Mouse (Mus musculus) monocyte, adult 59 days (primary cell): ENCODE results near the gene Slco3a1. TPM values are rescaled to one million over a fixed set of nuclear protein-coding genes. Genes with fewer than 3 reads are reported as not detected.

Experiments
- total RNA-seq, 2 experiments: library from RNA; stranded (reverse); gene quantifications; one replicate each; pipeline ENCODE4 v1.2.4; 2023

The Slco3a1 gene
- total RNA-seq = 10 to 100 TPM; 19.1 to 21.0 TPM

DNA sequence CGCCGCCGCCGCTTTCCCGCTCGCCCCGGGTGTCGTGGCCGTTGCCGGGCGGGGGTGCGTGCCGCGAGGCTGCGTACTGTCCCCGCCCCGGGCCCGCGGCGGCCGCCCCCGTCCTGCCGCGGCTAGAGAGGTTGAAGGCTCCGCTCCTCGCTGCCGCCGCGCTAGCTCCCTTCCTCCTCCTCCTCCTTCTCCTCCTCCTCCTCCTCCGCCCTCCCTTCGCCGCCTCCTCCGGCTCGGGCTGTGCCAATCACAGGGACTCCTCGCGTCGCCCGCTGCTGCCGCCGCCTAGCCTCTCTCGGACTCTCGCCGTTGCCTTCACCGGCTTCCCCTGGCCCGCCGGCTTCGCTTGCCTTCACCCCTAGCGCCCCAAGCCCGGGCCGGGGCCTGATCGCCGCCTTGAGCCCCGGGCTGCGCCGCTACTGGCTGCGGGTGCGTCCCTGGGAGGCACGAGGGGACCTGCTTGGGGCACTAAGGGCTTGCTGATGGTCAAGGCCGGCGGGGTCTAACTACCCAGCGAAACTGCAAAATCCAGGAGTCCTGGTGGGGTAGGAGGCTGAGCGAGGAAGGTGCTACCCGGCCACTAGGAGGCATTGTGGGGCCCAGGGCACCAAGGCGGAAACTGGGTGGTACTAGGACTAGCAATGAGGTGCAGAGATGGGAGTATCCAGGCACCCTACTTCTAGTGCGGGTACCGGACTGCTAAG, at the start of gene Slco3a1:
Gene Slco3a1, minus strand, starts transcription at position 173 of the 704 bp plus-strand sequence.

